Mouse (Mus musculus) hindbrain, postnatal 0 days (tissue): ENCODE data around the gene Mgat5. TPM values are rescaled to one million over a fixed set of nuclear protein-coding genes. Genes with fewer than 3 reads are reported as not detected.

ENCODE experiments used
- ATAC-seq: fragments of 200-750 bp; cut with Nextera tagmentation; 2 replicates; pipeline ENCODE4 v1.8.0; 2017; ENCODE audit warnings: mild to moderate bottlenecking, moderate TSS enrichment, moderate library complexity
- DNase-seq: peaks from one replicate; pipeline ENCODE4 v3.0.0-alpha.2; 2015; ENCODE audit warnings: low spot score
- H3K27ac ChIP-seq: fragments of 300-500 bp; sonication (generic); 2 replicates; pipeline ENCODE4 v1.5.1; 2014; ENCODE audit warnings: mild to moderate bottlenecking
- H3K27me3 ChIP-seq: fragments of 300-500 bp; sonication (generic); 2 replicates; pipeline ENCODE4 v1.6.1; 2014; ENCODE audit warnings: low read length, mixed read lengths; ENCODE audit not compliant: insufficient read depth
- H3K36me3 ChIP-seq: fragments of 300-500 bp; sonication (generic); 2 replicates; pipeline ENCODE4 v1.6.1; 2014; ENCODE audit warnings: low read length, mixed read lengths; ENCODE audit not compliant: insufficient read depth
- H3K4me1 ChIP-seq: fragments of 300-500 bp; sonication (generic); 2 replicates; pipeline ENCODE4 v1.6.1; 2014; ENCODE audit warnings: antibody characterized with exemption, low read length, mixed read lengths; ENCODE audit not compliant: insufficient read depth
- H3K4me2 ChIP-seq: fragments of 300-500 bp; sonication (generic); 2 replicates; pipeline ENCODE4 v1.6.1; 2014; ENCODE audit warnings: low read depth, mild to moderate bottlenecking, low read length, moderate library complexity, mixed read lengths
- H3K4me3 ChIP-seq: fragments of 300-500 bp; sonication (generic); 2 replicates; pipeline ENCODE4 v1.5.1; 2014; ENCODE audit warnings: low read length
- H3K9ac ChIP-seq: fragments of 300-500 bp; sonication (generic); replicated peaks from 2 replicates; pipeline ENCODE4 v1.6.1; 2014; ENCODE audit warnings: mild to moderate bottlenecking, low read length, moderate library complexity, mixed read lengths
- H3K9me3 ChIP-seq: fragments of 300-500 bp; sonication (generic); 2 replicates; pipeline ENCODE4 v1.6.1; 2016; ENCODE audit warnings: low read length, mixed read lengths
- CTCF ChIP-seq: IDR thresholded peaks from 2 replicates; pipeline ENCODE4 v1.5.1; 2016; ENCODE audit warnings: antibody characterized with exemption, control low read depth, low read depth
- WGBS: fragments of 180-500 bp; shearing (Covaris S2); extraction: QIAGEN DNeasy Blood & Tissue Kit; methylation state at CpG from one replicate; pipeline ENCODE4 v1.1.7; 2014; 5-methylcytosine and 5-hydroxymethylcytosine counted together
- polyA plus RNA-seq: library from polyadenylated mRNA; unstranded; fragments of >200 nt; fragmentation: Nextera tagmentation; extraction: Ambion mirVana; gene quantifications from 2 replicates; pipeline ENCODE4 v1.2.1, GENCODE M21; 2015
- total RNA-seq: library from RNA; depleted of rRNA; stranded (reverse); fragments of >200 nt; gene quantifications from 2 replicates; pipeline ENCODE4 v1.2.3, GENCODE M21; 2014

Mgat5 gene
- total and polyA plus RNA-seq, 2 experiments from 2014 or later: 14.8 to 49.3 TPM

DNA sequence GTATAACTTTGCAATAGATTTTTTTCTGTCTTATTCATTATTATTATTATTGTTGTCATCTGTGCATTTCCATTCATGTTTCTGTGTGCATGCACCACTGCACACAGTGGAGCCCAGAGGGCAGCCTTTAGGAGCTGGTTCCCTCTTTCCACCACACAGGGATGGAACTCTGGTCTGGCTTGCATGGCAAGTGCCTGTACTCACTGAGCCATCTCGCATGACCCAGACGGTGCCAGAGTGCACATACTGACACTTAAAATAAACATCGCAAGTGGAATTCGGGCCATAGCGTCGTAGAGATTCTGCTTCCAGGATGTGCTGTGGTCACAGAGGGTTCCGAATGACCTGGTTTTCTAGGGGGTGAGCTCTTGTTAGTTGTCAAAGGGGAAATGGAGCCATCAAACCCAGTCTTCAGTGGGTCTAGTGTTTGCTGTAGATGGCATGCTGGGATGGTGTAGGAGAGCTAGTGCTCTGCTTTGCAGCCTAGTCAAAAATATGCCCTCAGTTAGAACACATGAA, 103.5 kb downstream of the Mgat5 start:
- Histone ChIP-seq H3K9ac (no peak overlapping the region), H3K9me3 (no peaks in the 10 kb centered on the region), H3K4me3 (no peak overlapping the region), H3K4me1 (0 out of 2 replicates have a peak, but pooled peaks cover under 1% of the 10 kb centered on the region), H3K4me2 (no peak overlapping the region), H3K36me3 (no peaks in the 10 kb centered on the region), H3K27ac (no peak overlapping the region), H3K27me3 (no peaks in the 10 kb centered on the region)
- no peak for ATAC-seq
- no peak for TF ChIP-seq CTCF
- no peak for DNase-seq
- 89% methylated on average over 7 of the region's 7 CpGs for WGBS

- no peak overlapping the region for H3K4me2 ChIP-seq
- H3K27ac ChIP-seq: no peak overlapping the region
- WGBS: 91% methylated on average over 13 of the region's 13 CpGs
- DNase-seq: no peak
- H3K36me3 ChIP-seq: no peaks in the 10 kb centered on the region
- no peaks in the 10 kb centered on the region for H3K27me3 ChIP-seq
- no peak overlapping the region for H3K9ac ChIP-seq
- no peak for ATAC-seq
- H3K4me3 ChIP-seq: no peak overlapping the region
- H3K4me1 ChIP-seq: 0 out of 2 replicates have a peak, but pooled peaks cover 4% of the 10 kb centered on the region
- no peak for TF ChIP-seq CTCF
- no peaks in the 10 kb centered on the region for H3K9me3 ChIP-seq
Measured at GRCm38 (mm10) chr1:127308989-127309701, 104.3 kb downstream of the Mgat5 start.

GRCm38 (mm10) chr1:127310011-127310410, 105.2 kb downstream of the Mgat5 start:
- Histone ChIP-seq H3K36me3 (no peaks in the 10 kb centered on the region), H3K27ac (no peak overlapping the region), H3K4me2 (no peak overlapping the region), H3K9me3 (no peaks in the 10 kb centered on the region), H3K4me1 (0 out of 2 replicates have a peak, but pooled peaks cover 4% of the 10 kb centered on the region), H3K4me3 (no peak overlapping the region), H3K9ac (no peak overlapping the region), H3K27me3 (no peaks in the 10 kb centered on the region)
- ATAC-seq: no peak
- no peak for TF ChIP-seq CTCF
- 84% methylated on average over 5 of the region's 5 CpGs for WGBS
- no peak for DNase-seq

- DNase-seq (no peak), ATAC-seq (no peak)
- Histone ChIP-seq H3K27ac (no peak overlapping the region), H3K9ac (no peak overlapping the region), H3K9me3 (no peaks in the 10 kb centered on the region), H3K4me2 (no peak overlapping the region), H3K36me3 (no peaks in the 10 kb centered on the region), H3K4me3 (no peak overlapping the region), H3K4me1 (0 out of 2 replicates have a peak, but pooled peaks cover 4% of the 10 kb centered on the region), H3K27me3 (no peaks in the 10 kb centered on the region)
- 91% methylated on average over 3 of the region's 3 CpGs for WGBS
- TF ChIP-seq CTCF: no peak
Measured at GRCm38 (mm10) chr1:127310703-127311102, 105.9 kb downstream of the Mgat5 start.

- no peaks in the 10 kb centered on the region for H3K9me3 ChIP-seq
- TF ChIP-seq CTCF: no peak
- no peak overlapping the region for H3K4me2 ChIP-seq
- WGBS: 41% methylated on average over 8 of the region's 8 CpGs
- H3K36me3 ChIP-seq: no peaks in the 10 kb centered on the region
- H3K4me3 ChIP-seq: no peak overlapping the region
- peaks cover 8% of the 10 kb centered on the region for H3K4me1 ChIP-seq
- ATAC-seq (no peak), DNase-seq (no peak)
- no peaks in the 10 kb centered on the region for H3K27me3 ChIP-seq
- no peak overlapping the region for H3K27ac ChIP-seq
- no peak overlapping the region for H3K9ac ChIP-seq
Measured at GRCm38 (mm10) chr1:127313652-127314350, 109.0 kb downstream of the Mgat5 start.

- H3K36me3 ChIP-seq: no peaks in the 10 kb centered on the region
- no peak overlapping the region for H3K27ac ChIP-seq
- H3K9ac ChIP-seq: no peak overlapping the region
- TF ChIP-seq CTCF: no peak
- no peaks in the 10 kb centered on the region for H3K27me3 ChIP-seq
- peaks cover 8% of the 10 kb centered on the region for H3K4me1 ChIP-seq
- DNase-seq: no peak
- 81% methylated on average over 13 of the region's 13 CpGs for WGBS
- H3K9me3 ChIP-seq: no peaks in the 10 kb centered on the region
- ATAC-seq: no peak
- no peak overlapping the region for H3K4me2 ChIP-seq
- no peak overlapping the region for H3K4me3 ChIP-seq
Measured at GRCm38 (mm10) chr1:127315763-127316627, 111.2 kb downstream of the Mgat5 start.
